Mouse (Mus musculus) stomach, embryonic 16.5 days (tissue): ENCODE data around the gene 3110082I17Rik. TPM values are rescaled to one million over a fixed set of nuclear protein-coding genes. Genes with fewer than 3 reads are reported as not detected.

Source experiments
- ATAC-seq: fragments of 200-750 bp; cut with Nextera tagmentation; 2 replicates; pipeline ENCODE4 v1.8.0; 2017; ENCODE audit warnings: moderate number of reproducible peaks, moderate TSS enrichment; ENCODE audit not compliant: insufficient read depth, low FRiP score
- H3K27ac ChIP-seq: fragments of 300-500 bp; sonication (generic); 2 replicates; pipeline ENCODE4 v1.5.1; 2014; ENCODE audit warnings: low read length
- H3K27me3 ChIP-seq: fragments of 300-500 bp; sonication (generic); 2 replicates; pipeline ENCODE4 v1.6.1; 2014; ENCODE audit warnings: low read length, control low read depth, mixed read lengths; ENCODE audit not compliant: control insufficient read depth, insufficient read depth
- H3K36me3 ChIP-seq: fragments of 300-500 bp; sonication (generic); 2 replicates; pipeline ENCODE4 v1.6.1; 2014; ENCODE audit warnings: low read length; ENCODE audit not compliant: control insufficient read depth, insufficient read depth
- H3K4me1 ChIP-seq: fragments of 300-500 bp; sonication (generic); 2 replicates; pipeline ENCODE4 v1.6.1; 2014; ENCODE audit warnings: low read length, control low read depth, mixed read lengths; ENCODE audit not compliant: control insufficient read depth, insufficient read depth
- H3K4me2 ChIP-seq: fragments of 300-500 bp; sonication (generic); 2 replicates; pipeline ENCODE4 v1.6.1; 2014; ENCODE audit warnings: low read depth, low read length, mixed read lengths
- H3K4me3 ChIP-seq: fragments of 300-500 bp; sonication (generic); replicated peaks from 2 replicates; pipeline ENCODE4 v1.5.1; 2014; ENCODE audit warnings: mild to moderate bottlenecking, low read length
- H3K9ac ChIP-seq: fragments of 300-500 bp; sonication (generic); 2 replicates; pipeline ENCODE4 v1.6.1; 2014; ENCODE audit warnings: low read length
- H3K9me3 ChIP-seq: fragments of 300-500 bp; sonication (generic); replicated peaks from 2 replicates; pipeline ENCODE4 v1.6.1; 2016; ENCODE audit warnings: low read length, control low read depth; ENCODE audit not compliant: control insufficient read depth
- WGBS: fragments of 180-500 bp; shearing (Covaris S2); extraction: QIAGEN DNeasy Blood & Tissue Kit; methylation state at CpG from one replicate; pipeline ENCODE4 v1.1.7; 2014; 5-methylcytosine and 5-hydroxymethylcytosine counted together
- polyA plus RNA-seq: library from polyadenylated mRNA; unstranded; fragments of >200 nt; fragmentation: Nextera tagmentation; extraction: Ambion mirVana; gene quantifications from 2 replicates; pipeline ENCODE4 v1.2.1, GENCODE M21; 2015

3110082I17Rik gene
- polyA plus RNA-seq, 1 experiment from 2014 or later: 35.7 TPM

DNA sequence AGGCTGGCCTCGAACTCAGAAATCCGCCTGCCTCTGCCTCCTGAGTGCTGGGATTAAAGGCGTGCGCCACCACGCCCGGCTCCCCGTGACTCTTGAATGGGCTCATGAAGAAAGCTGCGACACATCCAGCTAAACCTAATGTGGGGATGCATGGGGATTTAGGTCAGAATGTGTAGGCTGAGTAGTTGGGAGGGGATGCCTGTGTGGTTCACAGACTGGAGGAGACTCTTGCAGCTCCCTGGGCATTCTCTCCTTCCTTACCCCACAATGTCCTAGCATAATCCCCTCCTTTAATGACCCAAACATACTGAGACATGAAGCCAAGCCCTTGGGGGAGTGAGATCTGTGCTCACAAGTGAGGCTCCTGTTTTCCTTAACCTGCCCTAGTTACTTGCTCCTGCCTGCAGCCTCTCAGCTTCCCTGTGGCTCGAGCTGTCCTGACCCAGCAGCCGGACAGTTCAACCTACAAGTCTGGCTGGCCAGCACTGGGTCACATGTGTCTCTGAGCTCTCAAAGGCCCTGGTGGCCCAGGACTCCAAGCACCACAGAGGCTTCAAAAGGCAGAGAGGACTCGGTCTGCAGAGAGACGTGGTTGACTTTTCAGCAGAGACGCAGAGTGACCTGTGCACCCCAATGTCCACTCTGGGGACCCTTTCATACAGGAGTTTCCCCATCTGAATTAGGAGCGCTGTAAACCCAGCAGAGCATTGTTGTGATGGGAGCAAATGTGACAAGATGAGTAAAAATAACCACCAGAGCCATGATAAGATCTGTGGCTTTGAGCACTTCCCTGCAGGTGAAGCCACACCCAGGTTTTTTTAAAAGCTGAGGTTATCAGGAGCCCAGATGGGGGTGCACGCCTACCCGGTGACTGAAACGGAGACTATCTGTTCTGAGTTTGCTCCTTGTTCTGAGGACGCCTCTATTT is 78.5 kb downstream of the 3110082I17Rik start:
- no peak for ATAC-seq
- peak overlapping the region; percentile 36; the same call in 1 of the 2 replicates for H3K27ac ChIP-seq
- WGBS: 73% methylated on average over 17 of the region's 18 CpGs
- no peaks in the 10 kb centered on the region for H3K9me3 ChIP-seq
- peak overlapping the region; percentile 23 for H3K9ac ChIP-seq
- peak overlapping the region; percentile 2; the same call in 1 of the 2 replicates for H3K4me2 ChIP-seq
- no peak overlapping the region for H3K4me3 ChIP-seq
- H3K36me3 ChIP-seq: no peaks in the 10 kb centered on the region
- H3K27me3 ChIP-seq: no peaks in the 10 kb centered on the region
- peaks cover 45% of the 10 kb centered on the region for H3K4me1 ChIP-seq

DNA sequence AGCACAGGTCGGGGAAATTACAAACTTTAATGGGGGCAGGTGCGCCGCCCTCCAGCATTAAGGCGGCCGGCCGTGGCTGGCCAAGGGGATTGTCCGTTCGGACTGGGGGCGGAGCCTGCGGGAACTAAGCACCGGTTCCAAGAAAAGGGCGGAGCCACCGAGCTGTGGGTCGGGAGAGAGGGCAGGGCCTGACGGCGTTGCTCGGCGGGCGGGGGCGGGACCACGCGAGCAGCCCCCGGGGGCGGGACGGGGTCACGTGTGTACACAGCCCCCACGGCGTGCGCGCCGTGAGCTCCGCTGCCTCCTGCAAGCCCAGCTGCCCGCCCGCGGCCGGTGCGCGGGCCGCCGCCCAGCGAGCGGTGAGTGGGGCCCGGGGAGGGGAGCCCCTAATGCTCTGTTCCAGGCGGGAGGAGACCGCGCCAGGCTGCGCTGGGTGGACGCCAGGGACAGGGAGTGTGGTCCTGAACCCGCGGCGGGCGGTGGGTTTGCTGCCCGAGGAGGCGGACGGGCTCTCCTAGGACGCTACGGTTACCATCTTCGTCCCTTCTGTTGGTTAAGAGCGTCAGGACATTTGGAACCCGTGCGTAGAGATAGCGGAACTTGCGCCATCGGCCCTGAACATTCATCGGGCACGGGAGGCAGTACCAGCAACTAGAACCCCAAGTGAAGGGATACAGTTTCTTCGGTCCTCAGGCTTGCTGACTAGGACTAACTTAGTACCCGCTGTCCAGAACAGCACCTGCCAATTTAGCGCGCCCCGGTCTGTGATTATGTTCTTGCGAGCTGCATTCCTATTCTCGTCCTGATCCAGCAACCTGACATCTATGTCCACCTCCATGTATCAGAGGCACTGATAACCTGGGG is 79.7 kb downstream of the 3110082I17Rik start:
- Histone ChIP-seq H3K9ac (peak overlapping the region; percentile 79), H3K4me2 (peak overlapping the region; percentile 80), H3K27me3 (no peaks in the 10 kb centered on the region), H3K4me3 (peak overlapping the region; percentile 68), H3K4me1 (peaks cover 45% of the 10 kb centered on the region), H3K27ac (peak overlapping the region; percentile 75), H3K9me3 (no peaks in the 10 kb centered on the region), H3K36me3 (no peaks in the 10 kb centered on the region)
- 2% methylated on average over 73 of the region's 73 CpGs for WGBS
- peak; percentile 91 for ATAC-seq

DNA sequence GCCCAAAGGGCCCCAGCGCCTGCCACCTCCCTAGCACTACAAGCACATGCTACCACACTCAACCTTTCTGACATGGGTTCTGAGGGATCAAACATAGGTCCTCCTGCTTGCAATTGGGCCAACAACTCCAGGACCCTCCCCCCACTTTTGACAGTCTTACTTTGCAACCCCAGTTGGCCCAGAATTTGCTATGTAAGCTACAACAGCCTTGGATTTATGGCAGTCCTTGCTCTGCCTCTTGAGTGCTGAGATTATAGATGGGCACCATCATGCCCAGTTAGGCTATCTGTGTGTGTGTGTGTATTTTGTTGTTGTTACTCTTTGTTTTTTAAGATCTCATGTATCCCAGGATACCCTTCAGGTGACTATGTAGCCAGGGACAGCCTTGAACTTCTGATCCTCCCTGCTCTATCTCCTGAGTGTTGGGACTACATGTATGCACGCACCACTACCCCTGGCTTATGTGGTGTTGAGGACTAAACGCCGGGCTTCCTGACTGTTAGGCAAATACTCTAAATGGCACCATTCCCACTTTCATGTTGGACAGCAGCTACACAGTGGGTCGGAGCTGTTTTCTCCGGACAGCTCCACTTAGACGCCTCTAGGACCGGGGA is 80.4 kb downstream of the 3110082I17Rik start:
- H3K9me3 ChIP-seq: no peaks in the 10 kb centered on the region
- WGBS: 15% methylated on average over 8 of the region's 8 CpGs
- no peak for ATAC-seq
- peak overlapping the region; percentile 80 for H3K4me2 ChIP-seq
- H3K4me1 ChIP-seq: peaks cover 44% of the 10 kb centered on the region
- no peaks in the 10 kb centered on the region for H3K27me3 ChIP-seq
- no peaks in the 10 kb centered on the region for H3K36me3 ChIP-seq
- H3K4me3 ChIP-seq: peak overlapping the region; percentile 68
- H3K27ac ChIP-seq: peak overlapping the region; percentile 75
- peak overlapping the region; percentile 79 for H3K9ac ChIP-seq

DNA sequence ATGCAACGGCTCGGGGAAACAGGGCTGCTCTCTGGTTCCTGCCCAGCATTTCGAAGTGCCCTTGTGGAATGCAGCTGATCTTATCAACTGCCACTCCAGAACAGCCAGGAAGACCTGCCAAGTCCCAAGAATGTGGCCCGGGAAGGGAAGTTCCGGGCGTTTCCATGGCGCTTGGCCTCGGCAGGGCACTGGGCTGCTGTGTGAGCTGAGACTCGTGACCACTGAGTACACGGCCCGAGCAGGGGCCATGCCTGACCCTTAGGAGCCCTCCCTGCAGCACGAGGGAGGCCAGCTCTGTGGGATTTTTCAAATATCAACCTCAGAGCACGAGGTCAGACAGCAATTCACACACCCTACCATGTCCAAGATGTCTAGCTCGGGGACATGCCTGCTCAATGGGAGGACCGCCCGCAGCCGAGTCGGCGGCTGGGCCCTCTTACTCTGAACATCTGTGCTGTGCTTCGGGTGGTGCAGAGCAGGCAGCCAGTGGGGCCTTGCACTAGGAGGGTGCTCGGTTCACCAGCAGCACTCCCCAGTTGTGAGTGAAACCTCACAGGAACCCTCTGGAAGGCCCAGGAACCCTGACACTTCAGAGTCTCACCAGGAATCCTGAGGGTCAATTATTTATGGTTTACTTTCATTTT is 81.2 kb downstream of the 3110082I17Rik start:
- H3K9me3 ChIP-seq: no peaks in the 10 kb centered on the region
- no peak overlapping the region for H3K4me3 ChIP-seq
- H3K36me3 ChIP-seq: no peaks in the 10 kb centered on the region
- peak overlapping the region; percentile 75 for H3K27ac ChIP-seq
- ATAC-seq: peak; percentile 39; the same call in 1 of the 2 replicates
- H3K4me2 ChIP-seq: peak overlapping the region; percentile 36
- peaks cover 40% of the 10 kb centered on the region for H3K4me1 ChIP-seq
- H3K27me3 ChIP-seq: no peaks in the 10 kb centered on the region
- WGBS: 27% methylated on average over 21 of the region's 21 CpGs
- H3K9ac ChIP-seq: peak overlapping the region; percentile 37; the same call in 1 of the 2 replicates

DNA sequence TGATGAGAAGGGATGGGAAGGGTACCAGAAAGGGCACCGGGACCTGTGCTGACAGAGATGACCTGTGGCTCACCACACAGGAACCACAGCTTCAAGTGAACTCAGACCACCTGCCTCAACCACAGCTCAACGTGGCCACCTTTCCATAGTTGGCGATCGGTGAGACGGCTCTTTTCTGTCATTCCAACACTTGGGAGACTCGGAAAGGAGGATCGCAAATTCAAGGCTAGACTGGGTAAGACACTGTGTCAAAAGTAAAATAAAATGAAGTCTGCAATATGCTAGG is 82.1 kb downstream of the 3110082I17Rik start:
- Histone ChIP-seq H3K4me3 (no peak overlapping the region), H3K27ac (peak overlapping the region; percentile 75; the same call in 1 of the 2 replicates), H3K9ac (0 out of 2 replicates have a peak overlapping the region, but pooled peaks have one; percentile 41), H3K27me3 (no peaks in the 10 kb centered on the region), H3K36me3 (no peaks in the 10 kb centered on the region), H3K4me2 (no peak overlapping the region), H3K9me3 (no peaks in the 10 kb centered on the region), H3K4me1 (peaks cover 39% of the 10 kb centered on the region)
- no peak for ATAC-seq
- 78% methylated on average over 7 of the region's 7 CpGs for WGBS

DNA sequence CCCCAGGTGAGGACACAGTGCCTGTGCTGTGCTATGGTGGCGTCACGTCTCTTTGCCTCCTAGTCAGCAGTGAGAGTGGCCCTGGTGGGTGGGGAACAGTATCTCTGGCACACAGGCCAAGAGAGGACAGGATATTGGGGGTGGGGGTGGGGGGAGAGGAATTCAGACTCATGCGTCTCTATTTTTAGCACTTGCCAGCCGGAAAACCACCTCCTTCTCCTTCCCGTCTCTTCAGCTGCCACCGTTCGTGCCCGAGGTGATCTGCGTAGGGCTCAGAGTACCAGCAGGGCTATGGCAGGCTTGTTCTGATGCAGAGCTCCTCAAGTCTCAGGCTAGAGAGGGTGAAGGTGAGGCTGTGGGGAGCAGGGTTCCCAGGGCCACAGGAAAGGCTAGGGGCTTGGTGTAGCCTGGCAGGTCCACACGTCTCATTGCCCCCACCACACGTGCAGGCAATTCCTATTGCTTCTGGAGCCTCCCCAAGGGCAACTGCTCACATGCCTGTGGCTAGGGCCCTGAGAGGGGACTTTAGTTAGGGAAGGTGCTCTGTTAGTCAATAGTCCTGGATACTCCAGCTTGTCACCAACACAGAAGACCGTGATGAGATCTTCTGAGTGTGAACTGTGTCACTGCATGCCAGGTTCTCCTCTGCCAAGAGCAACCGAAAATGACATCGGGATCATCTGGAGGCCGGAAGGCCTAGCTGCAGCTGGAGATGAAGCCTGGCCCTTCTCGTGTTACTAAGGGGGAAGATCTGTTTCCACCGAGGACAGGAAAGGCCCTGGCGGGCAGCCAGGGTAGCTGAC is 82.7 kb downstream of the 3110082I17Rik start, which contains the start of gene Gpr146:
TSS of gene Gpr146 (plus strand) at position 230 of the 803 bp plus-strand sequence.
- H3K9ac ChIP-seq: peak within 1 kb of the TSS; percentile 41; the same call in 1 of the 2 replicates
- peaks cover 36% of the 10 kb centered on the region for H3K4me1 ChIP-seq

DNA sequence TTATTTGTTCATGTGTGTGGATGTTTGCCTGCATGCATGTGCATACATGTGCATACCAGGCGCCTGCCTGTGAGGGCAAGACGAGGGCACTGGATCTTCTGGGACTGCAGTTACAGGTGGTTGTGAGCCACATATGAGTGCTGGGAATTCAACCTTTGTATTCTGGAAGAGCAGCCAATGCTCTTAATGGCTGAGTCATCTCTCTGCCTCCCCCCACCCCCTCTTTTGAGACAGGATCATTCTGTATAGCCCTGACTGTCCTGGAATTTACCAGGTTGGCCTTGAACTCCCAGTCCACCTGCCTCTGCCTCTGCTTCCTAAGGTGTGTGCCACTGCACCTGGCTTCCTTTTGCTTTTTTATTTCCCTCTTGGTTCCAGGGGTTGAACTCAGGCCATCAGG is 85.5 kb downstream of the 3110082I17Rik start:
- 81% methylated on average over 2 of the region's 2 CpGs for WGBS
- Histone ChIP-seq H3K9ac (no peak overlapping the region), H3K36me3 (no peaks in the 10 kb centered on the region), H3K4me2 (no peak overlapping the region), H3K9me3 (no peaks in the 10 kb centered on the region), H3K4me1 (peaks cover 35% of the 10 kb centered on the region), H3K4me3 (no peak overlapping the region), H3K27me3 (no peaks in the 10 kb centered on the region), H3K27ac (no peak overlapping the region)
- ATAC-seq: no peak

More for the DNA sequence above, 82.7 kb downstream of the 3110082I17Rik start, which contains the start of gene Gpr146:
- Histone ChIP-seq H3K9me3 (no peaks in the 10 kb centered on the region), H3K27me3 (no peaks in the 10 kb centered on the region), H3K4me3 (no peak within 1 kb of the TSS), H3K4me2 (no peak within 1 kb of the TSS; the same call in 1 of the 2 replicates), H3K36me3 (no peaks in the 10 kb centered on the region), H3K27ac (peak within 1 kb of the TSS; percentile 75)
- WGBS: 56% methylated on average over 18 of the region's 18 CpGs
- no peak for ATAC-seq
